Mouse (Mus musculus): ENCODE measurements at regions not wholly inside any gene's neighbourhood (a gene's known extent, or its start where the extent isn't known, plus 50 kb on each side); places are given as distances from the start of the nearest gene placed in this dataset.

- DNase-seq (ENCODE audit: extremely low spot score in 1 of 2, low spot score in 1 of 2) = no peak
These were observed 65.1 kb upstream of the Gpr141 start for GRCm38 (mm10) chr13:19888983-19889773.

DNA sequence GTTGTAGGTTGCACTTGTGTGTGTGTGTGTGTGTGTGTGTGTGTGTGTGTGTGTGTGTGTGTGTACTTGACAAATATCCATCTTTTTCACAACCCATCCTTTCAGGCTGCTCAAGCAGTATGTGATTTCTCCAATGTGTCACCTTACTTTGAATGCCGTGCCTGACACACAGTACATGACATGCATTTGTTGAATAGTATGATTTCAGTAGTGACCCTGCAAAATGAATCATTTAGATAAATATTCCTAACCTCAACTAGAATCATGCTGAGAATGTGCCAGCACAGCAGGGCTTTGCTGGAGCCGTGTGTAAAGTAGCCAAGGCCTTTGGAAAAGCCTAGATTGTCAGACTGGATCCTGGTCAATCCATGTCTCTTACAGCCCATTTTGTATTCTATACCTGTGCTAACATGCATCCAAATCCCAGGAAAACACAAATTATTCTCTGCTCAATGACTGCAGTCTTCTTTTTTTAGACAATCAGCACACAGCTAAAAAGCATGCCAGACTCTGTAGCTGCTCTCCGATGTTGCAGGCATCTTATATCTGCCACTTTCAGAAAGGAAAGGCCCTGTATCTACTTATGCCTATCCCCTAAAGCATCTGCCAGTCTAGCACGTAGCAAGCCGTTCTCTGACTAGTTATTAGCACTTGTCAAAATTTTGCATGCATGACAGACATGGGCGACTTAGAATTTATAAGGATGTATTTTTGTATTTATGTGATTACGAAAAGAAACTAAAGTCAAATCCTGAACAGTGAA lies 60.0 kb upstream of the Gpr141 start:
- DNase-seq (ENCODE audit: extremely low spot score in 1 of 2, low spot score in 1 of 2) = no peak

GRCm38 (mm10) chr13:19882889-19883288 lies 58.8 kb upstream of the Gpr141 start:
- DNase-seq (ENCODE audit: extremely low spot score in 1 of 2, low spot score in 1 of 2) = no peak

GRCm38 (mm10) chr13:19881772-19882171 lies 57.7 kb upstream of the Gpr141 start:
- no peak for DNase-seq (ENCODE audit: extremely low spot score in 1 of 2, low spot score in 1 of 2)

GRCm38 (mm10) chr13:19874621-19875249 lies 50.7 kb upstream of the Gpr141 start:
- no peak for DNase-seq (ENCODE audit: extremely low spot score in 1 of 2, low spot score in 1 of 2)

Data from layer of hippocampus, postnatal 25 days (tissue).